Mouse (Mus musculus) limb, embryonic 14.5 days (tissue): ENCODE data around the gene Mogs. TPM values are rescaled to one million over a fixed set of nuclear protein-coding genes. Genes with fewer than 3 reads are reported as not detected.

Experiments
- ATAC-seq: fragments of 200-750 bp; cut with Nextera tagmentation; 2 replicates; pipeline ENCODE4 v1.8.0; 2017; ENCODE audit warnings: low read depth, moderate number of reproducible peaks, moderate TSS enrichment; ENCODE audit not compliant: low FRiP score
- DNase-seq: peaks from one replicate; pipeline ENCODE4 v3.0.0-alpha.2; 2015; ENCODE audit warnings: low spot score
- H3K27ac ChIP-seq: fragments of 300-500 bp; sonication (generic); replicated peaks from 2 replicates; pipeline ENCODE4 v1.5.1; 2014; ENCODE audit warnings: low read depth, mild to moderate bottlenecking, low read length, moderate library complexity, mixed read lengths
- H3K27me3 ChIP-seq: fragments of 300-500 bp; sonication (generic); 2 replicates; pipeline ENCODE4 v1.6.1; 2014; ENCODE audit warnings: low read length, mixed read lengths; ENCODE audit not compliant: control insufficient read depth, insufficient read depth
- H3K36me3 ChIP-seq: fragments of 300-500 bp; sonication (generic); 2 replicates; pipeline ENCODE4 v1.6.1; 2014; ENCODE audit warnings: mild to moderate bottlenecking, low read length, moderate library complexity, mixed read lengths; ENCODE audit not compliant: control insufficient read depth, insufficient read depth
- H3K4me1 ChIP-seq: fragments of 300-500 bp; sonication (generic); 2 replicates; pipeline ENCODE4 v1.6.1; 2014; ENCODE audit warnings: antibody characterized with exemption, low read length, mixed read lengths; ENCODE audit not compliant: control insufficient read depth, insufficient read depth
- H3K4me2 ChIP-seq: fragments of 300-500 bp; sonication (generic); replicated peaks from 2 replicates; pipeline ENCODE4 v1.6.1; 2014; ENCODE audit warnings: low read depth, mild to moderate bottlenecking, low read length, moderate library complexity; ENCODE audit not compliant: severe bottlenecking
- H3K4me3 ChIP-seq: fragments of 300-500 bp; sonication (generic); replicated peaks from 2 replicates; pipeline ENCODE4 v1.5.1; 2014; ENCODE audit warnings: low read length
- H3K9ac ChIP-seq: fragments of 300-500 bp; sonication (generic); 2 replicates; pipeline ENCODE4 v1.6.1; 2014; ENCODE audit warnings: mild to moderate bottlenecking, low read depth, low read length, moderate library complexity; ENCODE audit not compliant: severe bottlenecking
- H3K9me3 ChIP-seq: fragments of 300-500 bp; sonication (generic); 2 replicates; pipeline ENCODE4 v1.6.1; 2016; ENCODE audit warnings: low read length; ENCODE audit not compliant: control insufficient read depth
- POLR2A ChIP-seq: fragments of 200-500 bp; IDR thresholded peaks from 2 replicates; pipeline ENCODE4 v1.8.0; 2012; ENCODE audit warnings: inconsistent platforms, mild to moderate bottlenecking, moderate library complexity, borderline replicate concordance; ENCODE audit not compliant: insufficient read depth, insufficient read length; ENCODE audit errors: extremely low read depth
- WGBS: fragments of 180-500 bp; shearing (Covaris S2); extraction: QIAGEN DNeasy Blood & Tissue Kit; methylation state at CpG from one replicate; pipeline ENCODE4 v1.1.7; 2014; 5-methylcytosine and 5-hydroxymethylcytosine counted together
- polyA plus RNA-seq, 2 experiments: library from polyadenylated mRNA; depleted of rRNA in 1 of 2; stranded (reverse) in 1 of 2; unstranded in 1 of 2; fragments of >200 nt; fragmentation: Nextera tagmentation in 1 of 2; extraction: Ambion mirVana in 1 of 2; gene quantifications; 2 replicates each; pipeline versions ENCODE4 v1.2.1 to v1.2.3; 2012 to 2014

Gene Mogs
- polyA plus RNA-seq, 2 experiments = 50.9 to 95.2 TPM

- H3K9ac ChIP-seq = peak within 1 kb of the TSS; percentile 9; the same call in 1 of the 2 replicates
These were observed 28.9 kb upstream of the Mogs start, which contains the start of gene Lbx2 for GRCm38 (mm10) chr6:83086121-83087035. TSS of gene Lbx2 (plus strand) at chr6:83086367.

GRCm38 (mm10) chr6:83087205-83087925, 27.9 kb upstream of the Mogs start:
- peak overlapping the region; percentile 9; the same call in 1 of the 2 replicates for H3K9ac ChIP-seq
- peak overlapping the region; percentile 11 for H3K4me3 ChIP-seq
- H3K27ac ChIP-seq = no peak overlapping the region
- H3K36me3 ChIP-seq = no peaks in the 10 kb centered on the region; the same call in 1 of the 2 replicates
- no peak for DNase-seq
- no peak for TF ChIP-seq POLR2A
- H3K4me1 ChIP-seq = peaks cover 8% of the 10 kb centered on the region; the same call in 1 of the 2 replicates
- H3K9me3 ChIP-seq = no peaks in the 10 kb centered on the region
- H3K4me2 ChIP-seq = peak overlapping the region; percentile 25
- 1% methylated on average over 47 of the region's 47 CpGs for WGBS
- no peak for ATAC-seq
- peaks cover 60% of the 10 kb centered on the region for H3K27me3 ChIP-seq

More at GRCm38 (mm10) chr6:83086121-83087035, 28.9 kb upstream of the Mogs start, which contains the start of gene Lbx2:
- ATAC-seq (no peak), DNase-seq (no peak)
- no peak for TF ChIP-seq POLR2A
- Histone ChIP-seq H3K4me3 (peak within 1 kb of the TSS; percentile 29), H3K27ac (no peak within 1 kb of the TSS), H3K27me3 (peaks cover 60% of the 10 kb centered on the region), H3K4me2 (peak within 1 kb of the TSS; percentile 49), H3K9me3 (no peaks in the 10 kb centered on the region), H3K4me1 (peaks cover 8% of the 10 kb centered on the region; the same call in 1 of the 2 replicates), H3K36me3 (peaks cover 7% of the 10 kb centered on the region; the same call in 1 of the 2 replicates)
- WGBS = 4% methylated on average over 42 of the region's 42 CpGs

- ATAC-seq = no peak
- Histone ChIP-seq H3K9ac (no peak overlapping the region; the same call in 1 of the 2 replicates), H3K9me3 (no peaks in the 10 kb centered on the region)
These were observed 27.4 kb upstream of the Mogs start for GRCm38 (mm10) chr6:83087926-83088260.

GRCm38 (mm10) chr6:83092416-83093127, 22.7 kb upstream of the Mogs start:
- Histone ChIP-seq H3K27ac (no peak overlapping the region), H3K4me1 (no peaks in the 10 kb centered on the region), H3K4me3 (no peak overlapping the region), H3K4me2 (no peak overlapping the region), H3K27me3 (peaks cover 17% of the 10 kb centered on the region), H3K36me3 (no peaks in the 10 kb centered on the region), H3K9ac (no peak overlapping the region), H3K9me3 (no peaks in the 10 kb centered on the region)
- DNase-seq (no peak), ATAC-seq (no peak)
- TF ChIP-seq POLR2A = no peak
- WGBS = 43% methylated on average over 6 of the region's 6 CpGs

More at GRCm38 (mm10) chr6:83087926-83088260, 27.4 kb upstream of the Mogs start:
- peaks cover 60% of the 10 kb centered on the region for H3K27me3 ChIP-seq
- peaks cover 8% of the 10 kb centered on the region; the same call in 1 of the 2 replicates for H3K4me1 ChIP-seq
- peak overlapping the region; percentile 25; the same call in 1 of the 2 replicates for H3K4me2 ChIP-seq
- no peak overlapping the region for H3K27ac ChIP-seq
- peak overlapping the region; percentile 11 for H3K4me3 ChIP-seq
- DNase-seq = no peak
- TF ChIP-seq POLR2A = no peak
- H3K36me3 ChIP-seq = no peaks in the 10 kb centered on the region
- 10% methylated on average over 9 of the region's 9 CpGs for WGBS
